Mouse (Mus musculus) C2C12 (cell line): ENCODE results near the gene Ly6g6f.

Experiments
- CTCF ChIP-seq: IDR thresholded peaks from one replicate; pipeline ENCODE4 v1.5.1; 2011; ENCODE audit not compliant: control insufficient read depth, insufficient read depth, insufficient read length
- MAX ChIP-seq: IDR thresholded peaks from one replicate; pipeline ENCODE4 v1.6.1; 2011; ENCODE audit warnings: mild to moderate bottlenecking, control low read depth
- USF1 ChIP-seq: IDR thresholded peaks from one replicate; pipeline ENCODE4 v1.6.1; 2011; ENCODE audit warnings: low read depth, mild to moderate bottlenecking, control low read depth, moderate library complexity

GRCm38 (mm10) chr17:35060071-35060470 lies 25.3 kb downstream of the Ly6g6f start:
- TF ChIP-seq CTCF (no peak), USF1 (no peak), MAX (no peak)
